Mouse (Mus musculus): ENCODE data around the gene Vmn1r58. TPM values are rescaled to one million over a fixed set of nuclear protein-coding genes. Genes with fewer than 3 reads are reported as not detected.
"Not testable (repeated sequence)": the region's sequence is repeated elsewhere in the genome, so short reads cannot be mapped to it uniquely, and the experiment has no call there.

Vmn1r58 gene
- not detected in 2 replicates for polyA plus RNA-seq (2015; fragmentation: Nextera tagmentation; extraction: Ambion mirVana)

- not testable (repeated sequence) for H3K4me3 ChIP-seq; H3K27ac ChIP-seq; H3K9me3 ChIP-seq; H3K27me3 ChIP-seq; H3K4me1 ChIP-seq; H3K9ac ChIP-seq; H3K36me3 ChIP-seq; H3K4me2 ChIP-seq; ATAC-seq (ENCODE audit: insufficient number of reproducible peaks, insufficient read depth, low FRiP score, low TSS enrichment, low read depth)
These were observed at the start of gene Vmn1r58 for GRCm38 (mm10) chr7:5413296-5413695. Vmn1r58 (minus strand) TSS chr7:5413396.

- no peak within 1 kb of the TSS for H3K9ac ChIP-seq
- H3K9me3 ChIP-seq: peaks cover 23% of the 10 kb centered on the region
- no peak within 1 kb of the TSS for H3K27ac ChIP-seq
- no peaks in the 10 kb centered on the region for H3K27me3 ChIP-seq
- no peak within 1 kb of the TSS for H3K4me3 ChIP-seq
- H3K4me2 ChIP-seq: no peak within 1 kb of the TSS
- H3K36me3 ChIP-seq: no peaks in the 10 kb centered on the region
- H3K4me1 ChIP-seq: no peaks in the 10 kb centered on the region
- ATAC-seq (ENCODE audit: insufficient number of reproducible peaks, insufficient read depth, low FRiP score, low TSS enrichment, low read depth): no peak
These were observed 43.5 kb upstream of the Vmn1r58 start, which contains the start of gene Vmn1r59 for GRCm38 (mm10) chr7:5456674-5457073. Vmn1r59 (minus strand) TSS chr7:5456774.

GRCm38 (mm10) chr7:5454011-5454410 lies 40.8 kb upstream of the Vmn1r58 start:
- H3K4me3 ChIP-seq; H3K36me3 ChIP-seq; H3K27ac ChIP-seq; H3K4me2 ChIP-seq; H3K4me1 ChIP-seq; H3K9ac ChIP-seq; H3K27me3 ChIP-seq; ATAC-seq (ENCODE audit: insufficient number of reproducible peaks, insufficient read depth, low FRiP score, low TSS enrichment, low read depth): not testable (repeated sequence)
- H3K9me3 ChIP-seq: peaks cover 22% of the 10 kb centered on the region
- 65% methylated on average over 3 of the region's 3 CpGs for WGBS

GRCm38 (mm10) chr7:5448627-5449026 lies 35.4 kb upstream of the Vmn1r58 start:
- Histone ChIP-seq H3K9ac (no peak overlapping the region), H3K27me3 (no peaks in the 10 kb centered on the region), H3K36me3 (no peaks in the 10 kb centered on the region), H3K4me1 (no peaks in the 10 kb centered on the region), H3K27ac (no peak overlapping the region), H3K4me3 (no peak overlapping the region), H3K4me2 (no peak overlapping the region), H3K9me3 (peaks cover 7% of the 10 kb centered on the region; the same call in 1 of the 2 replicates)
- ATAC-seq (ENCODE audit: insufficient number of reproducible peaks, insufficient read depth, low FRiP score, low TSS enrichment, low read depth): no peak

GRCm38 (mm10) chr7:5406201-5406600 lies 7.0 kb downstream of the Vmn1r58 start:
- Histone ChIP-seq H3K9me3 (peaks cover 18% of the 10 kb centered on the region; the same call in 1 of the 2 replicates), H3K27ac (no peak overlapping the region), H3K9ac (no peak overlapping the region), H3K4me3 (no peak overlapping the region), H3K4me1 (no peaks in the 10 kb centered on the region), H3K27me3 (no peaks in the 10 kb centered on the region), H3K36me3 (no peaks in the 10 kb centered on the region), H3K4me2 (no peak overlapping the region)
- WGBS: 41% methylated on average over 2 of the region's 2 CpGs
- no peak for ATAC-seq (ENCODE audit: insufficient number of reproducible peaks, insufficient read depth, low FRiP score, low TSS enrichment, low read depth)

- Histone ChIP-seq H3K36me3 (no peaks in the 10 kb centered on the region), H3K4me2 (no peak overlapping the region), H3K9me3 (peaks cover 27% of the 10 kb centered on the region), H3K27me3 (no peaks in the 10 kb centered on the region), H3K9ac (no peak overlapping the region), H3K27ac (no peak overlapping the region), H3K4me1 (no peaks in the 10 kb centered on the region), H3K4me3 (no peak overlapping the region)
- 79% methylated on average over 2 of the region's 2 CpGs for WGBS
- ATAC-seq (ENCODE audit: insufficient number of reproducible peaks, insufficient read depth, low FRiP score, low TSS enrichment, low read depth): no peak
These were observed 46.5 kb downstream of the Vmn1r58 start for GRCm38 (mm10) chr7:5366724-5367123.

- H3K9ac ChIP-seq: no peak overlapping the region
- H3K36me3 ChIP-seq: no peaks in the 10 kb centered on the region
- no peak for ATAC-seq (ENCODE audit: insufficient number of reproducible peaks, insufficient read depth, low FRiP score, low TSS enrichment, low read depth)
- 94% methylated on average over 5 of the region's 5 CpGs for WGBS
- H3K27ac ChIP-seq: no peak overlapping the region
- H3K27me3 ChIP-seq: no peaks in the 10 kb centered on the region
- no peak overlapping the region for H3K4me2 ChIP-seq
- H3K9me3 ChIP-seq: peaks cover 35% of the 10 kb centered on the region
- no peak overlapping the region for H3K4me3 ChIP-seq
- no peaks in the 10 kb centered on the region for H3K4me1 ChIP-seq
These were observed 49.6 kb downstream of the Vmn1r58 start for GRCm38 (mm10) chr7:5363599-5363998.

Other genes starting within 250 kb of the Vmn1r58 start
- gene Vmn1r56, start 216.6 kb downstream of the Vmn1r58 start, polyA plus RNA-seq (2015; fragmentation: Nextera tagmentation; extraction: Ambion mirVana): not detected in 2 replicates
- gene Vmn1r57, start 194.9 kb downstream of the Vmn1r58 start, polyA plus RNA-seq (2015; fragmentation: Nextera tagmentation; extraction: Ambion mirVana): not detected in 2 replicates
- not detected in 2 replicates for gene Gm5065, start 62.9 kb downstream of the Vmn1r58 start, polyA plus RNA-seq (2015; fragmentation: Nextera tagmentation; extraction: Ambion mirVana)
- gene Nlrp2, start 62.4 kb downstream of the Vmn1r58 start, polyA plus RNA-seq (2015; fragmentation: Nextera tagmentation; extraction: Ambion mirVana): not detected in 2 replicates
- gene Vmn1r59, start 43.4 kb upstream of the Vmn1r58 start, polyA plus RNA-seq (2015; fragmentation: Nextera tagmentation; extraction: Ambion mirVana): not detected in 2 replicates
- gene Vmn2r28, start 80.6 kb upstream of the Vmn1r58 start, polyA plus RNA-seq (2015; fragmentation: Nextera tagmentation; extraction: Ambion mirVana): not detected in 2 replicates
- gene Vmn1r60, start 133.9 kb upstream of the Vmn1r58 start, polyA plus RNA-seq (2015; fragmentation: Nextera tagmentation; extraction: Ambion mirVana): not detected in 2 replicates
- not detected in 2 replicates for gene Vmn1r61, start 199.9 kb upstream of the Vmn1r58 start, polyA plus RNA-seq (2015; fragmentation: Nextera tagmentation; extraction: Ambion mirVana)

Measured in embryonic facial prominence, embryonic 13.5 days (tissue).